Mouse (Mus musculus): ENCODE results near the gene Pcx.

GRCm38 (mm10) chr19:4521426-4522050, 11.3 kb downstream of the Pcx start:
- TF ChIP-seq CTCF (IDR thresholded peaks at IDR 0.05): no peak
- TF ChIP-seq EP300 (IDR thresholded peaks at IDR 0.05): no peak
